Mouse (Mus musculus): Measurements from ENCODE around the gene Ldlr.
"Not testable (repeated sequence)": the region's sequence is repeated elsewhere in the genome, so short reads cannot be mapped to it uniquely, and the experiment has no call there.

Gene Ldlr

DNA sequence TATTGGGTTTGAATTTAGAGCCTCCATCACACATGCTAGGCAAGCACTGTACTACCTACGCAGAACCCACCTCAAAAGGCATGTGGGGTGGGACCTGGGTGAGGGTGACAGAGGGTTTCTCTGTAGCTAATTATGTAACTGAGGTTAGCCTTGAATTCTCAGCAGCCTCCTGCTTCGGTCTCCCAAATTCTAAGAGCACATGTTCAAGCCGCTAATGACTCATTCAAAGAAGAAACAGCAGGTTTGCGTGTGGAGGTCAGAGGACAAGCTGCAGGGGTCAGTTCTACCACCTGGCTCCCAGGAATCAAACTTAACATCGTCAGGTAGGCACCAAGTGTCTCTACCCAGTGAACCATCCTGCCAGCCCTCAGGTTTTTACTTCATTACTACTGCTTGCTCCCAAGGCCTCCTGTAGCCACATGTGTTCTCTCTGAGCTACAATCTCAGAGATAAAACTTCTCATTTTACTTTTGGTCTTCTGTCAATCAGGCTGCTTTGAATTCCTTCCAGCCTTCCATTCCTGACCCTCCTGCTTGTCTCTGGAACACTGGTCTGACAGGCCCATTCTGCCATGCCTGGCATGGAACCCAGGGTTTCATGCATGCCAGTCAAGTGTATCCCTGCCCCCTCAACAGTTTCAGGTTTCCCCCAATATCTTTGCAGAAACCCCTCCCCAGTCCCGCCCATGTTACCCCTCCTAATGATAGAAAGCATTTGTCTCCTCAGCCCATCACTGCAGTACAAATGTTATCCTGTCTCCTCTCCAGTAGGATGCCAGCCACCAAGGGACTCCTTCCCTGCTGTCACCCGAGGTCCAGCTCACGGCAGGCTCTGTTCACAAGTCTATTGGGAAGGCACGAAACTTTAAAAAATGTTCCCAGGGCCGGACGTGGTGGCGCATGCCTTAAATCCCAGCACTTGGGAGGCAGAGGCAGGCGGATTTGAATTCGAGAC lies 35.6 kb downstream of the Ldlr start:
- no peak for DNase-seq

DNA sequence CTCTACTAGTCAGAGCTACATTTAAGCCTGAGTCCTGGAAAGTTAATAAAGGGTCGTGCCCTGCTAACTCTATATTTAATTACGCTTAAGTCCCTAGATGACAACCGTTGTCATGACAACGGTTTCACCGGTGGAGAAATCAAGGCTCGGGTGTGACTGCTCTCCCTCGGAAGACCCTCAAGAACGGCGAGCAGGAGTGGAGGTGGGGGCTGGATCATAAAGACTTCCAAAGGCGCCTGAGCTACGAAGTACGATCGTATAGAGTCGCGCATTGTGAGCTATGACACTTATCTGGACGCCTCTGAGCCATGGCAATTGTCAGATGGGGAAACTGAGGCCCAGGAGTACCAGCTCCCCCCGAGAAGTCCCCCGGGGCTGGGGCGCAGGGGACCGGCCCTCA lies 36.4 kb downstream of the Ldlr start:
- DNase-seq, result no peak

DNA sequence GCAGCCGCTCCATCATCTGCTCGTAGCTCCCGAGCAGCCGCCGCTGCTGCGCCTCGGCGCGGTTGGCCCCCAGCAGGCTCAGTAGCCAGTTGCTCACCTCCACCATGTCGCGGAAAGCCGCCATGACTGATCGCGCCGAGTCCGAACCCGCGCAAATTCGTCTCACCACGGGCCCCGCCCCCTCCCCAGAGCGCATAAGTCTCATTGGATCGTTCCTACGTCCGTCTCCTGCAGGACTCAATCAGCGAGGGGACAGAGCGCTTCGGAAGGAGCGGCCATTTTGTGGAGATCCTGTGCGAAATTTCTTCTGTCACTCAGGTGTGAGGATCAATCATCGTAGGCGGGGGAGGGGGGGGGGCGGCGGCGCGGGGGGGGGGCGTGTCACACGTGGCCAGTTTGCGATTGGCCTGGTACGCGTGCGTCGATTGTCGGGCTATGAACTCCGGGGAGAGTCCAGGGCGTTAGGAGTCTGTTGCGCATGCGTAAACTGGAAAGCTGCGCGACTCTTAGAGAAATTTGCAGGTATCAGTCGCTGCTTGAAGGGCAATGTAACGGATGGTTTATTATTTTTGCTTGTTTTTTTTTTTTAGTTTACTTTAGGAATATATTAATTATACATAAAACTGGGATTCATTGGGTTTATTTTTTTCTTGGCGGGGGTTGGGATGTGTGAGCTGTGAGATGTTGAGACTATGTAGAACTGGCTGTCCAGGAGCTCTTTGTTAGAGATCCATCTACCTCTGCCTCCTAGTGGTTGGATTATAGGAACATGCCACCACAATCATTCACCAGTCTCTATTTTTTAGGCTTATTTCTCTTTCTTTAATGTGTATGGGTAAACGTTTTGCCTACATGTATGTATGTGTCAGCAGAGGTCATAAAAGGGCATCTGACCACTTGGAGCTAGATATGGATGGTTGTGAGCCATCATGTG lies 37.1 kb downstream of the Ldlr start, which contains the start of gene Spc24:
TSS of gene Spc24 (minus strand) at position 149 of the 934 bp plus-strand sequence.
- DNase-seq, result peak; percentile 97

DNA sequence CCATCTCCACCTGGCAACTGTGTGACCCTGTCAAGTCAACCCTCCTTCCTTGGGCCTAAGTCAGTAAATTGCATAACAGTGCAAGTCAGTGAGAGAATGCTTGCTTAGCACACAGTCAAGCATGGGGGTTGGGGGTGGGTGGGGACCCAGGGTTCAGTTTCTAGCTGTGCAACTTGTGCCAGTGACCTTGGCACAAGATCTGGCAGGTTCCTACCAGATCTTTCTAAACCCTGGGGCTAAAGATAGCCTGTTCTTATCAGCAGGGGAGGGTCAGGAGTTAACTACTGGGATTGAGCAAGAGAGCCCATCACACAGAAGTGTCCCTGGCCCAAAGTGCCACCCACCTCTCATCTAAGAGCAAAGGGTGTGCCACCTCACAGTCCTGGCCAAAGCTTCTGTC lies 38.9 kb downstream of the Ldlr start:
- no peak for DNase-seq

DNA sequence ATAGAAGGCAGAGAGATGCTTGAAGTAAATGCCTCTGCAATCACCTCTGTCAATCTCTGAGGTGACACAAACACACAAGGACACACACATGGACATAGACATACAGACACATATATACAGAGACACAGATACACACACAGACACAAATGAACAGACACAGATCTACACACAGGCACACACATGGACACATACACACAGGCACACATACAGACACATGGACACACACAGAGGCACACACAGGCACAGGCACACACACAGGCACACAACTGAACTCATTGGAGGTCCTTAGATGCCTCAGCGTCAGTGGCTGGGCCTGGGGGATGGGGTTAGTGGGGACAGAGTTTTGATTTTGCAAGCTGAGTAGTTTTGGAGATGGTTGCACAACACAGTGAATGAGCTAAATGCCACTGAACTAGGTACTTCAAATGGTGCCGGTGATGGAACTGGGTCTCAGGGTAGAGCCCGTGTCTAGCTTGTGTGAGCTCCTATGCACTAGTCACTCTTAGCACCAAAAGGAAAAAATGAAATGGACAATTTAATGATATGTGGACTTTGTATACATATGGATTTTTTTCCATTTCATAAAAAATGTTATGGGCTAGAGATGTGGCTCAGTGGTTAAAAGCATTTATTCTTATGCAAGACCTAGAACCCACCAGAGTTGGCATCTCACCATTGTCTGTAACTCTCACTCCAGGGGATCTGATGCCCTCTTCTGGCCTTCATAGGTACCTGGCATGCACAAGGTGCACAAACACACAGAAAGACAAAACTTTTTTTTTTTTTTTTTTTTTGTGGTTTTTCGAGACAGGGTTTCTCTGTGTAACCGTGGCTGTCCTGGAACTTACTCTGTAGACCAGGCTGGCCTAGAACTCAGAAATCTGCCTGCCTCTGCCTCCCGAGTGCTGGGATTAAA lies 41.1 kb downstream of the Ldlr start:
- no peak for DNase-seq

DNA sequence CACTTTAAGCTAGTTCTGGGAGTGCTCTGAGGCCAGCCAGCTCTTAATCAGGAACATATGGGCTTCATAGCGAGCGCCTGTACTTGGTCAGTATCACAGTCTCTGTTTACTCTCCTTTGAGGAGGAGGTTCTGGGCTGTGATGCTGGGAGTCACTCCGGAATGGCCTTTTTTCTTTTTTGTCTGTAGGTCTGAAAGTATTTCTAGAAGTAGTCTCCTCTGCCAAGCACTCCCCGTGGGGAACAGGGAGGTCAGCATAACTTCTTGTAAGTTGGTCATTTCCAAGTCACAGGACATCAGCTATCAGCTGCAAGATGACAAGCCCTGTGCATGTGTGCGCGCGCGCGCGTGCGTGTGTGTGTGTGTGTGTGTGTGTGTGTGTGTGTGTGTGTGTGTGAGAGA lies 44.6 kb downstream of the Ldlr start:
- DNase-seq, result peak; percentile 63

DNA sequence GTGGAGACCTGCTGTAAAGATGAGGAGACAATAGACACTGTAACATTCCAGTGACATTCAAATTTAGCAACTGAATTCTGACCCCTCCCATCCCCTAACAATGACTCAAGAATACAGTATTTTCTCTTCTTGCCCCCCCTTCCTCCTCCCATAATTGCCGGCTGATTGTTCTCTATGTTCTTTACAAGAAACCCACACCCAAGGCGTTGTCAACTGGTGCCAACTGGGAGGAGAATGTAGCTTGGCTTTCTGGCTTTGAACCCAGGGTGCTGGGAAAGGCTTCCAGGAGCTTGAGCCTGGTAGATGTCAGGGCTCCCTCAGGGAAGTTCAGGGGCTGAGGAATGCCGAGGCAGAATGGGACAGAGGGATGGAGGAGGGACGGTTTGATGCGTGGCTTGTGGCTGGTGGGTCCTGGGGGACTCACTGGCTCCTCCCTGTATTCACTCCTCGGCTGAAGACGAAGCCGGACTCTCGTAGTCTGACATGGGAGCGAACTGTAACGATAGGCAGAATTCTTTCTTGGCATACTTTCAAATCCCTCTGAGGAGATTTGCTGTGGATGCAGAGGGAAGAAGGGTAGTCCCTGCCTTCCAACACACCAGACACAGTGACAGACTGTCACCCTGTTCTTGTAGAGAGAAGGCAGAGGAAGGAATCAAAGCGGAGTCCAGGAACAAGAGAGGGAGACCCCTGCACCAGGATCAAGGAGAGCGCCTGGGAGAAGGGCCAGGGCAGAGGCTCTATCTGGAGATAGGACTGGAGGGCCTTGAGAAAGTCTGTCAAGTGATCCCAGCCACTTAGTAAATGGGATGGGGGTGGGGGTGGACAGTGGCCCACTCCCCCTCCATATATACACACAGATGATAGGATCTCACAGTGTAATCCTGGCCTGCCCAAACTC lies 45.5 kb downstream of the Ldlr start:
- peak; percentile 41 for DNase-seq

DNA sequence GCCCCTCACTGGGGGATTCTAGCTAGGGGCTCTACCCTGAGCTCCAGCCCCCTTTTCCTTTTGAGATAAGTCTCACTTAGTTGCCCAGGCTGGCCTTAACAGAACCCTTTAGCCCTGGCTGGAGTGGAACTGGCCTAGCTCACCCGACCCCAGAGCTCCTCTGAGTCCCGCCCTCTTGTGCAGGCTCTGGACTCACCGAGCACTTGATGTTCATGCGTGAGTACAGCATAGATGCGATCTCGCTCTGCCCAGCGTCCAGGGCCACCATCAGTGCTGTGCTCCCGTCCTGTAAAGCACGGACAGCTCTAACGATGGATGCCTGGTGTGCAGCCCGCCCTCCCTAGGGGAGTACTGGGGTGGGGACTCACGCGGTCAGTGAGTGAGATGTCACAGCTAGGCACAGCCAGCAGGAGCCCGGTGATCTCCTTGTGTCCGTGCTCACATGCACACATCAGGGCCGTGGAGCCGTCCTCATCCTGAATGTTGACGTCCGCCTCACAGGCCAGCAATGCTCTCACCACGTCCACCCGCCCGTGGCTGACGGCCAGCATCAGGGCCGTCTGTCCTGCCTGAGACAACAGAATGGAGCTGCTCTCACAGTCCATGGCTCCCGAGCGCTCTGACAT lies 46.4 kb downstream of the Ldlr start:
- DNase-seq, result peak; percentile 24

DNA sequence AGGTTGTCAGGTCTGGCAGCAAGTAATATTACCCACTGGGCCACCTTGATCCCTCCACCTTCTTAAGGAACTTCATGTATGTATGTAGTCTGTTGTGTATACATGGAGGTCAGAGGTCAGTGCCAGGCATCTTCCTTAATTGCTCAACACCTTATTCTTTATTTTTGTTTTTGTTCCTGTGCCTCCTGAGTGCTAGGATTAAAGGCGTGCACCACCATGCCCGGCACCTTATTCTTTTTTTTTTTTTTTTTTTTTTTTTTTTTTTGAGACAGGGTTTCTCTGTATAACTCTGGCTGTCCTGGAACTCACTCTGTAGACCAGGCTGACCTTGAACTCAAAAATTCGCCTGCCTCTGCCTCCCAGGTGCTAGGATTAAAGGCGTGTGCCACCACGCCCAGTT lies 50.1 kb downstream of the Ldlr start:
- DNase-seq, result not testable (repeated sequence)

DNA sequence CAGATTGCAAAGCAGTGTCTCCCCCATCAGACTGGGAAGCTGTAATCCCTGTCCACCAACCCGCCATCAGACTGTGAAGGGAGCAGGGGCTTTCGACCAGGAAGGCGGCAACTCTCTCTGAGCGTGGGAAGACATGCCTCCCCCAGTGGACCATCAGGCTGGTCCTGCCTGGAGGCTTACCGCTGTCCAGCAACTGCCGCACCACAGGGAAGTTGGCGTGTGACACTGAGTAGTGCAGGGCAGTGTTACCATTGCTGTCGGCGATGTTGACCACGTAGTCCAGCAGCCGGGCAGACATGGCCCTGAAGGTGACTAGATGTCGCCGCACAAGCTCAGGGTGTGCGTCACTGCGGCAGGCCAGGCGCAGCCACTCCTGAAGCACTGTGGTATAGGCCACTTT lies 51.1 kb downstream of the Ldlr start:
- DNase-seq, result no peak

DNA sequence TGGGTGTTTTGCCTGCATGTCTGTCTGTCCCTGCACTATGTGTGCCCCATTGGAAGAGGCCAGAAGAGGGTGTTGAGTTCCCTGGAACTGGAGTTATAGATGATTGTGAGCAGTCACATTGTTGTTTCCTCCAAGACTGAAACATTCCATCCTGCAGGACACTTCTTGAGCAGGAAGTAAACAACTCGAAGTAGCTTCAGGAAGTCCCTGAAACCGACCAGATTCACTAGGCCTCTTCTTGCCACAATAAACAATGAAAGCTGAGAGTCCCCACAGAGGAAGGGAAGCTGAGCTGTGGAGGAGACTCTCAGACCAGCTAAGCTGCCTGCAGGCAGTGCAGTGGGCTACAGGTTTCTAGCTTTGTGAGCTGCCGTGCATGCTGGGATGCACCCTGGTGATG lies 54.4 kb downstream of the Ldlr start:
- no peak for DNase-seq

DNA sequence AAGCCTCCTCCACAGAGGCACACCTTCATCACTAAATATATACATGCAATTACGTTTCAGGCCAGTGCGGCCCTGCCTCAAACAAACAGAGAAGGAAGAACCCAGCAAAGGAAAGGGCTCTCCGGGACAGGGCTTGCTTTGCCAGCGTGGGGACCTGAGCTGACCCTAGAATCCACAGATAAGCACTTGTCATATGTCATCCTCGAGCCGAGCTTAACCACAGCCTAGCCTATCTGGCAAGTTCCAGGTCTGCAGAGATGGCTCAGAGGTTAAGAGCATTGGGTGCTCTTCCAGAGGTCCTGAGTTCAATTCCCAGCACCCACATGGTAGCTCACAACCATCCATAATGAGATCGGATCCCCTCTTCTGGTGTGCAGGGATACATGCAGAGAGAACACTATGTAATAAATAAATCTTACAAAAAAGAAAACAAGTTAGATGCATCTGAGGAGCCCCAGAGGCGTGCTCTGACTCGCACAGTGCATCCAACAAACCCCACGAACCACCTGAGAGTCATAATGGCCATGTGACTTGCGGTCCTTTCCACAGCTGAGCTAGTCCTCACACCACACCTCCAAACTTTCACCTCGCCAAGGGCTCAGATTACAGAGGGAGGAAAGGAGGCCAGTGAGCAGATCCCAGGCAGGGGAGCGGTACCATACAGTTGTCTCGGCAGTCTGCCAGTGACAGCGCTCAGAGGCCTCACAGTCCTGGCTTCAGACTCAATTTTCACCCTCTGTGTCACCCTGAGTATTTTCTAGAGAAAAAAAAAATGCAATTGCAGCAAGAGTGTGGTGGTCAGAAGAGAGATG lies 58.6 kb downstream of the Ldlr start:
- DNase-seq, result no peak

DNA sequence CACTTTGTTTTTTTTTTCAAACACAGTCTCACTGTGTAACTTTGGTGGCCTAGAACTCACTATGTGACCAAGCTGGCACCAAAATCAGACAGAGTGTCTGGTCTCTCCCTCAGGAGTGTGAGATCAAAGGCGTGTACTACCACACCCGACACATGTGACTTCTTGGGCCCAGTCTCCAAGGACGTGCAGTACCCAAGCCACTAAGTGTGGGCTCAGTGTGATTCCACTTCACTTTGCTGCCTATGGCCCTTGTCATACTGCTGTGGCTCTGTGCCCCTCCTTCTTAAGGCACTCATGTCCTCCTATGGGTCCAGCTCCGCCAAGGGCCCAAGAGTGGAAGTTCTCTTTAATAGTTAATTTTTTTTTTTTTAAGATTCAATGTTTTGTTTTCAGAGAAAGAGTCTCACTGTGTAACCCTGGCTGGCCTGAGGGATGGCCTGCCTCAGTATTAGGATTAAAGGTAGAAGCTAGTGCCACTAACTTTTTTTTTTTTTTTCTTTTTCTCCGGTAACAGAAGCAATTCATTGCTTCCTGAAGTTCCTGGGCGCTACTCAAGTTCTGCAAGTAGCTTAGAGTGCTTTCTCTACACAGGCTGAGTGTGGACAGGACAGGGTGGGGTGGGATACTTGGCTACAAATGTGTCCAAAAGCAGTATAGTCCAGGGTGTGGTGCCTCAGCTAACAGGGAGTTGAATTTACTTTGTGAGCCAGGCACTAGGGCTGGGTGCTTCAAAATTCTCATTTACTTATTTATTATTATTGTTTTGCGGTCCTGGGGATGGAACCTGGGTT lies 61.4 kb downstream of the Ldlr start:
- no peak for DNase-seq

DNA sequence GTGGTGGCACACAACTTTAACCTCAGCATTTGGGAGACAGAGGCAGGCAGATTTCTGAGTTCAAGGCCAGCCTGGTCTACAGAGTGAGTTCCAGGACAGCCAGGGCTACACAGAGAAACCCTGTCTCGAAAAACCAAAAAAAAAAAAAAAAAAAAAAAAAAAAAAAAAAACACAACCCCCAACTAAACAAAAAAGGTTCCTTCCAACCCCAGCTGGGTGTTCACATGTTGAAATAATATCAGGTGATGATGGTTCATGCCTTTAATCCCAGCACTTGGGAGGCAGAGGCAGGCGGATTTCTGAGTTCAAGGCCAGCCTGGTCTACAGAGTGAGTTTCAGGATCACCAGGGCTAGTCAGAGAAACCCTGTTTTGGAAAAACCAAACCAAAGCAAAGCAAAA lies 63.0 kb downstream of the Ldlr start:
- DNase-seq, result not testable (repeated sequence)

DNA sequence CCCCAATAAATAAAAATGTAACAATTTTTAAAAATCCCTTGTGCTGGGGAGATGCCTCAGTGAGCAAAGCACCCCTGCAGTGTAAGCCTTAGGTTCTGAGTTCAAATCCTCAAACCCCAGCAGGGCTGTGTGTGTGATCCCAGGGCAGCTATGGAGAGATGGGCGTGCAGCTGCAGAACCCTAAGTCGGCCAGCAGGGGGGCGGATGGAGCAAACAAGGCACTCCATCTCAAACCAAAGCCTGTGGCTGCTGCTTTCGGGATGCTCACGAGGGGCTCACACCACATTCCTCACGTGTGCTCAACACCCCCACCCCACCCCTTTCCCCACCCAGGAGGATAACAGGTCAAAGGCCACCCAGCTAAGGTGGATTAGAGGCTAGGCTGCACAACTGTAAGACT lies 63.6 kb downstream of the Ldlr start:
- peak; percentile 69 for DNase-seq

DNA sequence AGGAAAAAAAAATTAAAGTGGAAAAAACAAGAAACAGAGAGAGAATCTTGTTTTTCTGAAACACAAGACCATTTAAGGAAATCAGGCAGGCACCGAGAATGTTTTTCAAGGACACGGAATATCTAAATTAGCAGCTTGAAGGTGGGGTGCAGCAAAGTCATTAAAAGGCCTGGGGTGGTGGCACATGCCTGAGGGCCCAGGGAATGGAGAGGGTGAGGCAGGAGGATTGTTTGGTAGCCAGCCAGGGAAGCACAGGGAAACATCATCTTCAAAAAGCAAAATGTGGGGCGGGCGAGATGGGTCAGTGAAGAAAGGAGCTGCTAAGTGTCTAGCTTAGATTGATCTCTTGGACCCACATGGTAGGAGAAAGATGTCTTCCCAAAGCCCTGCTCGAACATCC lies 64.4 kb downstream of the Ldlr start:
- no peak for DNase-seq

DNA sequence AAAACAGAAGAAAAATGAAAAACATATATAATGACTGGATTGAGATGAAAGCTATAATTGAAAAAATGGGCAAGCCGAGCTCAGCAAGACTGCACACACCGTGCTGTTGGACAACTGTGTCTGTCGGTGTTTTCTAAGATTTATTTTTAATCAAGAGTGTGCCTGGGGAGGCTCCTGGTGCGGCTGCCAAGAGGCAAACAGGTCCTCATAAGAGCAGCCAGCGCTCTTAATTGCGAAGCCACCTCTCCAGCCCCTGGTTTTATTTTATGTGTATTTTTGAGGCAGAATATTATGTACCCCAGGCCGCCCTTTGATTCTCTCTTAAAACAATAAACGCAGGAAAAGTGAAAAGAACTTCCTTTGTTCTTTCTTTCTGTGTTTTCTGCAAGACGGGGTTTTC lies 65.0 kb downstream of the Ldlr start:
- DNase-seq, result no peak

DNA sequence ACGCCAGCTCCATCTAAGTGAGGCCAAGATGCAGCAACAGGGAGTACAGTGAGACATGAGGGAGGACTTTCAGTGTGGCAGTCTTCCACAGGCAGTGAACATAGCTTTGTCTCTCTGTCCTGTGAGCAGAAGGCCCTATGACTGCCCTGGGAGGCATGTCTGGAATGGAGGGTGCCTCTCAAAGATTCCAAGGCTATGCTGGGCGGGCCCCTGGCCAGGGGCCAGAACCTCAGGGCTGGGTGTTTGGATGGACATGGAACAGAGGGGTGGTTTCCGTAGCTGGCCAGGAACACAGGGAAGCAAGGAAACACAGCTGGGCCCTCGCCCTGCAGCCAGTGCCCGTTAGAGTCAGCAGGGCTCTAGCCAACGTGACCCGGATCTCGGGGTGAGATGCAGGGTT lies 68.6 kb downstream of the Ldlr start:
- peak; percentile 84 for DNase-seq

DNA sequence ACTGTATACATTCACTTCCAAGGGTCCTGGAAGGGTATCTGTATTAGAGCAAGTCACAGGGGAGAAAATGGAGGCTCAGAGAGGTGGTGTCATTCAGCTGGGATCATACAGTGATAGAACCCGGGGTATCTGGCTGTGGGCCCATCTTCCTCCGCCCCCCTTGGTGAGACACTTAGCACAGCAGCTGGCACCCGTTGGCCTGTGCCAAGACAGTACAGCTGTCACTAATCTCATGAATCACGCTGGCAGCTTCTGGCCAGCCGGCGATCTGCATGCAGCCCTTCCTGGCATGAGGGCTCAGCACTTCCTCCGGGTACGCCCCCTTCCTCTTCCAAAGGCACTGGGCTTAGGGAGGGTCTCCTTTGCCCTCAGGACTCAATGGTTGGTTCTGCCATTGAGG lies 69.4 kb downstream of the Ldlr start:
- peak; percentile 63 for DNase-seq
